Mouse (Mus musculus): ENCODE measurements around the gene Arhgdia. TPM values are rescaled to one million over a fixed set of nuclear protein-coding genes. Genes with fewer than 3 reads are reported as not detected.

Arhgdia gene
- polyA plus RNA-seq, 2 experiments: 172 to 191 TPM

GRCm38 (mm10) chr11:120617519-120618112 lies 36.2 kb upstream of the Arhgdia start, which contains the start of gene Pcyt2:
Pcyt2 (minus strand) TSS chr11:120617936.
- Histone ChIP-seq H3K36me3 (replicated peaks; ENCODE audit: control insufficient read depth, insufficient read depth, low read depth) (peaks cover 46% of the 10 kb centered on the region), H3K4me3 (ENCODE audit: insufficient read depth in 1 of 2, low read depth in 2 of 2, low read length in 2 of 2) (peak within 1 kb of the TSS; percentile 74 to 90), H3K9me3 (ENCODE audit: control insufficient read depth, low read length) (no peaks in the 10 kb centered on the region), H3K4me2 (ENCODE audit: low read depth) (peak within 1 kb of the TSS; percentile 96), H3K27me3 (ENCODE audit: control insufficient read depth, insufficient read depth, low read length) (no peaks in the 10 kb centered on the region), H3K27ac (peak within 1 kb of the TSS; percentile 87), H3K9ac (replicated peaks) (peak within 1 kb of the TSS; percentile 82), H3K4me1 (replicated peaks; ENCODE audit: control insufficient read depth in 2 of 2, insufficient read depth in 2 of 2, low read length in 1 of 2) (peaks cover 13 to 16% of the 10 kb centered on the region in 2 experiments)
- peak; percentile 93 for ATAC-seq (ENCODE audit: insufficient read depth)
- WGBS (ENCODE audit: insufficient replicate concordance): under 1% methylated on average over 56 of the region's 56 CpGs
- TF ChIP-seq EP300 (IDR thresholded peaks at IDR 0.05; ENCODE audit: low read depth) (peak; percentile 31; the same call in 1 of the 2 replicates), CTCF (IDR thresholded peaks at IDR 0.05; ENCODE audit: low read depth) (no peak)
- DNase-seq (ENCODE audit: low read depth in 3 of 3, low spot score in 3 of 3): peak; percentile 85 to 88 (median 87)

GRCm38 (mm10) chr11:120616617-120617294 lies 35.3 kb upstream of the Arhgdia start:
- no peak for TF ChIP-seq CTCF (IDR thresholded peaks at IDR 0.05; ENCODE audit: low read depth)
- no peak for TF ChIP-seq EP300 (IDR thresholded peaks at IDR 0.05; ENCODE audit: low read depth)
- no peak for DNase-seq (ENCODE audit: low read depth in 3 of 3, low spot score in 3 of 3)
- Histone ChIP-seq H3K27ac (peak overlapping the region; percentile 87), H3K36me3 (replicated peaks; ENCODE audit: control insufficient read depth, insufficient read depth, low read depth) (peaks cover 43% of the 10 kb centered on the region), H3K4me3 (ENCODE audit: insufficient read depth in 1 of 2, low read depth in 2 of 2, low read length in 2 of 2) (peak overlapping the region; percentile 74 to 90), H3K4me1 (replicated peaks; ENCODE audit: control insufficient read depth in 2 of 2, insufficient read depth in 2 of 2, low read length in 1 of 2) (peaks cover 13 to 16% of the 10 kb centered on the region in 2 experiments), H3K9me3 (ENCODE audit: control insufficient read depth, low read length) (no peaks in the 10 kb centered on the region), H3K4me2 (ENCODE audit: low read depth) (peak overlapping the region; percentile 96), H3K27me3 (ENCODE audit: control insufficient read depth, insufficient read depth, low read length) (no peaks in the 10 kb centered on the region), H3K9ac (replicated peaks) (peak overlapping the region; percentile 82)
- ATAC-seq (ENCODE audit: insufficient read depth): peak; percentile 16; the same call in 1 of the 2 replicates
- 26% methylated on average over 4 of the region's 4 CpGs for WGBS (ENCODE audit: insufficient replicate concordance)

- DNase-seq (ENCODE audit: low read depth in 3 of 3, low spot score in 3 of 3) (no peak), ATAC-seq (ENCODE audit: insufficient read depth) (no peak)
- Histone ChIP-seq H3K4me2 (ENCODE audit: low read depth) (peak overlapping the region; percentile 96), H3K27me3 (ENCODE audit: control insufficient read depth, insufficient read depth, low read length) (no peaks in the 10 kb centered on the region), H3K4me3 (ENCODE audit: insufficient read depth in 1 of 2, low read depth in 2 of 2, low read length in 2 of 2) (no peak overlapping the region), H3K27ac (no peak overlapping the region), H3K36me3 (replicated peaks; ENCODE audit: control insufficient read depth, insufficient read depth, low read depth) (peaks cover 34% of the 10 kb centered on the region), H3K9ac (replicated peaks) (no peak overlapping the region), H3K9me3 (ENCODE audit: control insufficient read depth, low read length) (no peaks in the 10 kb centered on the region), H3K4me1 (replicated peaks; ENCODE audit: control insufficient read depth in 2 of 2, insufficient read depth in 2 of 2, low read length in 1 of 2) (peaks cover 13 to 16% of the 10 kb centered on the region in 2 experiments)
- TF ChIP-seq EP300 (IDR thresholded peaks at IDR 0.05; ENCODE audit: low read depth) (no peak), CTCF (IDR thresholded peaks at IDR 0.05; ENCODE audit: low read depth) (no peak)
- 84% methylated on average over 11 of the region's 11 CpGs for WGBS (ENCODE audit: insufficient replicate concordance)
Observed at GRCm38 (mm10) chr11:120615606-120616203, 34.3 kb upstream of the Arhgdia start.

GRCm38 (mm10) chr11:120615167-120615566 lies 33.7 kb upstream of the Arhgdia start:
- no peak overlapping the region for H3K27ac ChIP-seq

GRCm38 (mm10) chr11:120613976-120614375 lies 32.6 kb upstream of the Arhgdia start:
- WGBS (ENCODE audit: insufficient replicate concordance): 82% methylated on average over 8 of the region's 8 CpGs
- DNase-seq (ENCODE audit: low read depth in 3 of 3, low spot score in 3 of 3) (no peak), ATAC-seq (ENCODE audit: insufficient read depth) (no peak)
- Histone ChIP-seq H3K4me3 (ENCODE audit: insufficient read depth in 1 of 2, low read depth in 2 of 2, low read length in 2 of 2) (no peak overlapping the region), H3K9ac (replicated peaks) (no peak overlapping the region), H3K27ac (no peak overlapping the region), H3K4me1 (replicated peaks; ENCODE audit: control insufficient read depth in 2 of 2, insufficient read depth in 2 of 2, low read length in 1 of 2) (peaks cover 17 to 20% of the 10 kb centered on the region in 2 experiments), H3K36me3 (replicated peaks; ENCODE audit: control insufficient read depth, insufficient read depth, low read depth) (peaks cover 22% of the 10 kb centered on the region), H3K4me2 (ENCODE audit: low read depth) (no peak overlapping the region), H3K9me3 (ENCODE audit: control insufficient read depth, low read length) (no peaks in the 10 kb centered on the region), H3K27me3 (ENCODE audit: control insufficient read depth, insufficient read depth, low read length) (no peaks in the 10 kb centered on the region; the same call in 1 of the 2 replicates)
- TF ChIP-seq CTCF (IDR thresholded peaks at IDR 0.05; ENCODE audit: low read depth): no peak
- no peak for TF ChIP-seq EP300 (IDR thresholded peaks at IDR 0.05; ENCODE audit: low read depth)

More at GRCm38 (mm10) chr11:120615167-120615566, 33.7 kb upstream of the Arhgdia start:
- Histone ChIP-seq H3K4me3 (ENCODE audit: insufficient read depth in 1 of 2, low read depth in 2 of 2, low read length in 2 of 2) (no peak overlapping the region), H3K9me3 (ENCODE audit: control insufficient read depth, low read length) (no peaks in the 10 kb centered on the region), H3K36me3 (replicated peaks; ENCODE audit: control insufficient read depth, insufficient read depth, low read depth) (peaks cover 31% of the 10 kb centered on the region), H3K4me1 (replicated peaks; ENCODE audit: control insufficient read depth in 2 of 2, insufficient read depth in 2 of 2, low read length in 1 of 2) (peaks cover 13 to 16% of the 10 kb centered on the region in 2 experiments), H3K9ac (replicated peaks) (no peak overlapping the region), H3K4me2 (ENCODE audit: low read depth) (no peak overlapping the region), H3K27me3 (ENCODE audit: control insufficient read depth, insufficient read depth, low read length) (no peaks in the 10 kb centered on the region)
- TF ChIP-seq CTCF (IDR thresholded peaks at IDR 0.05; ENCODE audit: low read depth): no peak
- TF ChIP-seq EP300 (IDR thresholded peaks at IDR 0.05; ENCODE audit: low read depth): no peak
- DNase-seq (ENCODE audit: low read depth in 3 of 3, low spot score in 3 of 3) (no peak), ATAC-seq (ENCODE audit: insufficient read depth) (no peak)
- WGBS (ENCODE audit: insufficient replicate concordance): 75% methylated on average over 6 of the region's 6 CpGs

Measured in liver, embryonic 14.5 days (tissue).